Mouse (Mus musculus) small intestine, adult 2 months (tissue): ENCODE results near the gene Muc5ac.

Experiments used
- CTCF ChIP-seq: fragments of 200-500 bp; IDR thresholded peaks from 2 replicates; pipeline ENCODE4 v1.5.1; 2012; ENCODE audit warnings: low read depth, mild to moderate bottlenecking, control low read depth, inconsistent platforms, low read length, moderate library complexity, mixed read lengths; ENCODE audit not compliant: insufficient replicate concordance, insufficient read length; ENCODE audit errors: extremely low read depth
- POLR2A ChIP-seq: fragments of 200-500 bp; IDR thresholded peaks from 2 replicates; pipeline ENCODE4 v1.6.1; 2012; ENCODE audit warnings: low read depth, mild to moderate bottlenecking, control low read depth, inconsistent platforms, low read length, moderate library complexity

DNA sequence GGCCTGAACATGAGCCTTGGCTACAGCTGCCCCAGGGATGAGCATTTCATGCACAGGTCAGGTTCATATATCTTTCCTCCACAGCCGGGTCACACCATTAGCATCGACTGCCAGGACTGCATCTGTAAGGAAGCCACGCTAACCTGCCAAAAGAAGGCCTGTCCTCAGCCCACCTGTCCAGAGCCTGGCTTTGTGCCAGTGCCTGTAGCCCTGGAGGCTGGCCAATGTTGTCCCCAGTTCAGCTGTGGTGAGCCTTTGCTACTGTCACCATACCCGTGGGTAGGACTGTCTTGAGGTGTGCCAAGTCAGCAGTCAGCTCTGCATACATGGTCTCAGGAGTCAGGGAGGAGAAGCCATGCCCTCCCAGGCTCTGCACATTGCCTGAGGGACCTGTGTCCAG, 26.6 kb downstream of the Muc5ac start:
- TF ChIP-seq POLR2A (no peak), CTCF (no peak)
